Mouse (Mus musculus): ENCODE results near the gene Dppa5a. TPM values are rescaled to one million over a fixed set of nuclear protein-coding genes. Genes with fewer than 3 reads are reported as not detected.
"Not testable (repeated sequence)": the region's sequence is repeated elsewhere in the genome, so short reads cannot be mapped to it uniquely, and the experiment has no call there.

Dppa5a gene
- total RNA-seq, 2 experiments from 2014 or later, result not detected

- DNase-seq, result no peak
Measured at GRCm38 (mm10) chr9:78364701-78365100, 3.3 kb downstream of the Dppa5a start.

GRCm38 (mm10) chr9:78363374-78363773, 4.6 kb downstream of the Dppa5a start:
- DNase-seq, result no peak

GRCm38 (mm10) chr9:78360484-78360872, 7.5 kb downstream of the Dppa5a start:
- no peak for DNase-seq

- no peak for DNase-seq
Measured at GRCm38 (mm10) chr9:78359750-78360483, 8.1 kb downstream of the Dppa5a start.

- DNase-seq, result no peak
Measured at GRCm38 (mm10) chr9:78358053-78358452, 9.9 kb downstream of the Dppa5a start.

GRCm38 (mm10) chr9:78355611-78356010, 12.4 kb downstream of the Dppa5a start, which contains the start of gene Gsta2:
Gene Gsta2, minus strand, starts transcription at chr9:78355788.
- DNase-seq, result no peak

GRCm38 (mm10) chr9:78354665-78355578, 13.1 kb downstream of the Dppa5a start:
- no peak for DNase-seq

GRCm38 (mm10) chr9:78351504-78352220, 16.3 kb downstream of the Dppa5a start:
- DNase-seq, result no peak

- DNase-seq, result not testable (repeated sequence)
Measured at GRCm38 (mm10) chr9:78350007-78350406, 18.0 kb downstream of the Dppa5a start.

GRCm38 (mm10) chr9:78349141-78349540, 18.8 kb downstream of the Dppa5a start:
- not testable (repeated sequence) for DNase-seq

GRCm38 (mm10) chr9:78348206-78349004, 19.6 kb downstream of the Dppa5a start:
- not testable (repeated sequence) for DNase-seq

- DNase-seq, result no peak
Measured at GRCm38 (mm10) chr9:78347004-78347403, 21.0 kb downstream of the Dppa5a start.

- not testable (repeated sequence) for DNase-seq
Measured at GRCm38 (mm10) chr9:78345235-78345634, 22.7 kb downstream of the Dppa5a start.

GRCm38 (mm10) chr9:78343055-78343454, 24.9 kb downstream of the Dppa5a start:
- not testable (repeated sequence) for DNase-seq

GRCm38 (mm10) chr9:78342494-78342893, 25.5 kb downstream of the Dppa5a start:
- DNase-seq, result not testable (repeated sequence)

GRCm38 (mm10) chr9:78340324-78340723, 27.7 kb downstream of the Dppa5a start:
- not testable (repeated sequence) for DNase-seq

- not testable (repeated sequence) for DNase-seq
Measured at GRCm38 (mm10) chr9:78337050-78337449, 30.9 kb downstream of the Dppa5a start.

- DNase-seq, result not testable (repeated sequence)
Measured at GRCm38 (mm10) chr9:78327289-78327688, 40.7 kb downstream of the Dppa5a start, which contains the start of gene Omt2b. Gene Omt2b, plus strand, starts transcription at chr9:78327589.

GRCm38 (mm10) chr9:78319499-78319898, 48.5 kb downstream of the Dppa5a start:
- no peak for DNase-seq
